Mouse (Mus musculus) liver, postnatal 0 days (tissue): Measurements from ENCODE around the gene Mrpl22. TPM values are rescaled to one million over a fixed set of nuclear protein-coding genes. Genes with fewer than 3 reads are reported as not detected.

Source experiments
- ATAC-seq: fragments of 200-750 bp; cut with Nextera tagmentation; 2 replicates; pipeline ENCODE4 v1.8.0; 2017; ENCODE audit warnings: mild to moderate bottlenecking, moderate library complexity
- DNase-seq: peaks from one replicate; pipeline ENCODE4 v3.0.0-alpha.2; 2016
- H3K27ac ChIP-seq: fragments of 300-500 bp; sonication (generic); 2 replicates; pipeline ENCODE4 v1.5.1; 2014; ENCODE audit warnings: antibody characterized with exemption, moderate library complexity, mild to moderate bottlenecking, low read depth
- H3K27me3 ChIP-seq: fragments of 300-500 bp; sonication (generic); 2 replicates; pipeline ENCODE4 v1.6.1; 2014; ENCODE audit warnings: low read length, control low read depth, mixed read lengths; ENCODE audit not compliant: insufficient read depth
- H3K36me3 ChIP-seq: fragments of 300-500 bp; sonication (generic); replicated peaks from 2 replicates; pipeline ENCODE4 v1.6.1; 2014; ENCODE audit warnings: mild to moderate bottlenecking, control low read depth, low read length, moderate library complexity, mixed read lengths; ENCODE audit not compliant: insufficient read depth
- H3K4me1 ChIP-seq: fragments of 300-500 bp; sonication (generic); 2 replicates; pipeline ENCODE4 v1.6.1; 2014; ENCODE audit warnings: antibody characterized with exemption, mild to moderate bottlenecking, control low read depth; ENCODE audit not compliant: insufficient read depth
- H3K4me2 ChIP-seq: fragments of 300-500 bp; sonication (generic); 2 replicates; pipeline ENCODE4 v1.6.1; 2014; ENCODE audit warnings: low read depth, mild to moderate bottlenecking, low read length, moderate library complexity, mixed read lengths
- H3K4me3 ChIP-seq: fragments of 300-500 bp; sonication (generic); 2 replicates; pipeline ENCODE4 v1.5.1; 2014; ENCODE audit warnings: low read depth, low read length
- H3K9ac ChIP-seq: fragments of 300-500 bp; sonication (generic); replicated peaks from 2 replicates; pipeline ENCODE4 v1.6.1; 2014; ENCODE audit warnings: mild to moderate bottlenecking, moderate library complexity
- H3K9me3 ChIP-seq: fragments of 300-500 bp; sonication (generic); 2 replicates; pipeline ENCODE4 v1.6.1; 2016; ENCODE audit warnings: mild to moderate bottlenecking, control low read depth, low read length, mixed read lengths
- CTCF ChIP-seq: sonication (generic); IDR thresholded peaks from 2 replicates; pipeline ENCODE4 v1.5.1; 2016; ENCODE audit warnings: antibody characterized with exemption, low read depth
- EP300 ChIP-seq: IDR thresholded peaks from 2 replicates; pipeline ENCODE4 v1.6.1; 2016; ENCODE audit warnings: antibody characterized with exemption, low read depth, mild to moderate bottlenecking
- WGBS: fragments of 180-500 bp; shearing (Covaris S2); extraction: QIAGEN DNeasy Blood & Tissue Kit; methylation state at CpG from one replicate; pipeline ENCODE4 v1.1.7; 2014; ENCODE audit not compliant: insufficient replicate concordance; 5-methylcytosine and 5-hydroxymethylcytosine counted together
- polyA plus RNA-seq: library from polyadenylated mRNA; unstranded; fragments of >200 nt; fragmentation: Nextera tagmentation; extraction: Ambion mirVana; gene quantifications from 2 replicates; pipeline ENCODE4 v1.2.1, GENCODE M21; 2015

Gene Mrpl22
- polyA plus RNA-seq, 1 experiment from 2014 or later: 87.9 TPM

DNA sequence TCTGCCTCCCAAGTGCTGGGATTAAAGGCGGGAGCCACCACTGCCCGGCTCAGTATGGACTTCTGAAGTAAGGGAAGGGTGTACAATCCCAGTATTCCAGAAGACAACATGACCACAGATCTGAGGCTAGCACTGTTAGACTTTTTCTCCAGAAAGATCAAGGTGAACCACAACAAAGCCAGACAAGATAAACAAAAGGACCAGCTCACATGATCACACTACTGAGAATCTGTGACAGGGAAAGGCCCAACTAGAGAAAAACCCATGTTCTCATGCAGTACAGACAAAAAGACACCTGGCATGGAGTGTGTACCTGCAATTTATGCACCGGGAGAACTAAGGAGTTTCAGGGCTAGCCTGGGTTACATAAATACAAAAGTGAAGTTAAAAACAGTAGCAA is 39.4 kb upstream of the Mrpl22 start:
- H3K36me3 ChIP-seq: peaks cover 58% of the 10 kb centered on the region
- H3K9me3 ChIP-seq: no peaks in the 10 kb centered on the region
- H3K4me3 ChIP-seq: no peak overlapping the region
- H3K27me3 ChIP-seq: no peaks in the 10 kb centered on the region
- H3K4me2 ChIP-seq: no peak overlapping the region
- peaks cover 7% of the 10 kb centered on the region; the same call in 1 of the 2 replicates for H3K4me1 ChIP-seq
- H3K27ac ChIP-seq: no peak overlapping the region
- H3K9ac ChIP-seq: no peak overlapping the region
- WGBS: 89% methylated on average over 3 of the region's 3 CpGs
- TF ChIP-seq CTCF: no peak
- no peak for TF ChIP-seq EP300
- DNase-seq (no peak), ATAC-seq (no peak)

DNA sequence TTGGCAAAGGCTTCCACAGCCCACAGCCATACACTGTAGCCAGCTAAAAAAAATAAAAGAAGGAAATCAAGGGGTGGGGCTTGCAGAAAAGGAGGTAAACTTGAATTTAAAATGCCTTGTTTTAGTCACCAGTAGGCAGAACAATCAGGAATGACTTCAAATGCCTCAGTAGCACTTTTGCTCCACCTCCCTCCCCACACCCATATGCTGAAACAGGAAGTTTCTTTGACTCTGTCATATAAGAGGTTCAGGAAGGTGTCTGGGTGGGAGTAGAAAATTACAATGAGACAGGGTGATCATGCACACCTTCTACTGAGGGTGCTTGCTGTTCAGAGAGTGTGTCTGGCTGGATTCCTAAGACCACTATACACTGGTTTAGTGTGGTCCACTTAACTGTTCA is 36.6 kb upstream of the Mrpl22 start:
- DNase-seq: no peak
- TF ChIP-seq CTCF: no peak
- TF ChIP-seq EP300: no peak
- Histone ChIP-seq H3K9ac (no peak overlapping the region), H3K4me2 (no peak overlapping the region), H3K27ac (no peak overlapping the region), H3K9me3 (no peaks in the 10 kb centered on the region), H3K27me3 (no peaks in the 10 kb centered on the region), H3K36me3 (peaks cover 57% of the 10 kb centered on the region), H3K4me3 (no peak overlapping the region), H3K4me1 (no peaks in the 10 kb centered on the region)
- no peak for ATAC-seq

DNA sequence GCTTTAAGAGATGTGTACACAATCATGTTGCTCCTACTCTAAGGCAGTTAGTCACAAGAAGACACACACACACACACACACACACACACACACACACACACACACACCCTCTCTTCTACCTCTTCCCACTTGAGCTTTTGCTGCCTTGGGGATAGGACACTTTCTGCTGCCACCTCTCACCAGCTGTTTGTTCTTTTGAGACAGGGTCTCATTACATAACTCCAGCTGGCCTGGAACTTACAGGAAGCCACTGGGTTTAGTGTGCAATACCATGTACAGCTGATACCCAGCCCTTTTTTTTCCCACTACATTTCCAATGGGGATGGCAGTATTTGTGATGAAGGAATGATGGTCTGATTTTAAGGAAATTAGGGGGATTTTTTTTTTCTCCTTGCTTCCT is 36.2 kb upstream of the Mrpl22 start:
- no peak overlapping the region for H3K4me2 ChIP-seq
- TF ChIP-seq CTCF (no peak), EP300 (no peak)
- no peak for DNase-seq
- no peak for ATAC-seq
- H3K4me3 ChIP-seq: no peak overlapping the region
- H3K27ac ChIP-seq: no peak overlapping the region
- no peaks in the 10 kb centered on the region for H3K4me1 ChIP-seq
- H3K9ac ChIP-seq: no peak overlapping the region
- H3K36me3 ChIP-seq: peaks cover 57% of the 10 kb centered on the region
- no peaks in the 10 kb centered on the region for H3K9me3 ChIP-seq
- H3K27me3 ChIP-seq: no peaks in the 10 kb centered on the region

DNA sequence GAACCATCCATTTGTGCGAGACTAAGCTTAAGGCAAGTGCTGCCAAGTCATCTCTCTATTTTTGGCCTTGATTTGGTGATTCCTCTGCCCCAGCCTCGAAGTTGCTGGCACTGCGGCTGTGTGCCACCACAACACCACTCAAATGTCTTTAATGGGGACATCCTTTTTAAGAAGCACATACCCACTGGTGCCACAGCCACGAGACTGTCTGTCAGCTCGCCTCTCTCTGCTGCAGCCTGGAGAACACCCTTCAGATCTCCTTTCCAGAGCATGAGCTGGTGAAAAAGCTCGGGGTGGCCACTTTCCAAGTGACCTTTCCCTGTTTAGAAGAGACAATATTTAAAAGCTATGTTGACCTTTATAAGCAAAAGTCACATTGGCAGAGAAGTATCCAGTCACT is 34.8 kb upstream of the Mrpl22 start:
- Histone ChIP-seq H3K4me1 (no peaks in the 10 kb centered on the region), H3K4me2 (no peak overlapping the region), H3K27me3 (no peaks in the 10 kb centered on the region), H3K36me3 (peaks cover 59% of the 10 kb centered on the region), H3K9me3 (no peaks in the 10 kb centered on the region), H3K27ac (no peak overlapping the region), H3K4me3 (no peak overlapping the region), H3K9ac (no peak overlapping the region)
- ATAC-seq (no peak), DNase-seq (no peak)
- 75% methylated on average over 6 of the region's 6 CpGs for WGBS
- TF ChIP-seq EP300: no peak
- no peak for TF ChIP-seq CTCF

DNA sequence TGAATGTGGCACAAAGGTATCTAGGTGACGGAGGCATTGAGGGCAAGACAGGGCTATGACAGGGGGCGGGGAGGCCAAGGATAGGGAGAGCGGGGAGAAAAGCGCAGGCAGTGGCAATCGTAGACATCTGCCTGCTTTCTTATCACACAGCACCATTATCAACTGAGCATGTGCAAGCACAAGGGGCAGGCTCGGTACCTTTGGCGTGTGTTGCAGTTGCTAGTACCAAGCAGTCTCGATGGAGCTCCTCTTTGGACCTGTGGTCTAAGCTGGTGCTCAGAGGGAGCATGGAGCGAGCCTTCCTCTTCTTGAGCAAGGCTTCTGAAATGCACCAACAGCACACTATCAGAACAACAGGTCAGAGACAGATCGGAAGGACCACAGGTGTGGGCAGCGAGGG is 32.6 kb upstream of the Mrpl22 start:
- 74% methylated on average over 11 of the region's 11 CpGs for WGBS
- Histone ChIP-seq H3K27me3 (no peaks in the 10 kb centered on the region), H3K4me3 (no peak overlapping the region), H3K36me3 (peaks cover 63% of the 10 kb centered on the region), H3K4me1 (no peaks in the 10 kb centered on the region), H3K27ac (no peak overlapping the region), H3K9ac (no peak overlapping the region), H3K4me2 (no peak overlapping the region), H3K9me3 (no peaks in the 10 kb centered on the region)
- TF ChIP-seq EP300: no peak
- TF ChIP-seq CTCF: no peak
- no peak for DNase-seq
- no peak for ATAC-seq

DNA sequence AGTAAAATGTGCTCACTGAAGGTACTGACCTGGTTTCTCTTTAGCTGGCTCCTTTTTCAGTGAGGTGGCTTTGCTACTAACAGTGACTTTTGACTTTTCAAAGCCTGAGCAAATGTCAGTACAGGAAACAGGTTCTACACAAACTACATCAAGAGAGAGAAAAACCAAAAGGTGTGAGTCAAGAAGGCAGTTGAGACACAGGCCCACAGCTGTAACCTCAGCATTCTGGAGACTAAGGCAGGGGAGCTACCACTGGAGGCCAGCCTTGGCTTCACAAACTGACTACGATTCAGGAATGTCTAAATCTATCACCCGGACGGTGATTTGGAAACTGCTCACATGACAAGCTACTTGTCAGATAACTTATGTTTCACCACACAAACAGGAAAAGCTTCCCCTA is 32.0 kb upstream of the Mrpl22 start:
- no peak overlapping the region for H3K4me3 ChIP-seq

More for the DNA sequence above, 32.0 kb upstream of the Mrpl22 start:
- Histone ChIP-seq H3K27ac (no peak overlapping the region), H3K9ac (no peak overlapping the region), H3K4me2 (no peak overlapping the region), H3K36me3 (peaks cover 66% of the 10 kb centered on the region), H3K27me3 (no peaks in the 10 kb centered on the region), H3K4me1 (no peaks in the 10 kb centered on the region), H3K9me3 (no peaks in the 10 kb centered on the region)
- 69% methylated on average over 3 of the region's 3 CpGs for WGBS
- DNase-seq (no peak), ATAC-seq (no peak)
- TF ChIP-seq EP300 (no peak), CTCF (no peak)
